Mouse (Mus musculus): ENCODE results near the gene Itga2b. TPM values are rescaled to one million over a fixed set of nuclear protein-coding genes. Genes with fewer than 3 reads are reported as not detected.
"Not testable (repeated sequence)": the region's sequence is repeated elsewhere in the genome, so short reads cannot be mapped to it uniquely, and the experiment has no call there.

The Itga2b gene
- polyA plus RNA-seq, 1 experiment from 2014 or later = 8.0 TPM

- no peaks in the 10 kb centered on the region for H3K9me3 ChIP-seq (replicated peaks)
- no peaks in the 10 kb centered on the region for H3K4me1 ChIP-seq
- no peaks in the 10 kb centered on the region for H3K36me3 ChIP-seq
- no peak overlapping the region for H3K9ac ChIP-seq (replicated peaks)
- ATAC-seq (ENCODE audit: low FRiP score) = no peak
- no peak overlapping the region for H3K4me2 ChIP-seq
- H3K27me3 ChIP-seq (replicated peaks) = no peaks in the 10 kb centered on the region
- no peak overlapping the region for H3K27ac ChIP-seq (replicated peaks)
- no peak overlapping the region for H3K4me3 ChIP-seq (replicated peaks)
Measured at GRCm38 (mm10) chr11:102418887-102419286, 51.0 kb downstream of the Itga2b start.

GRCm38 (mm10) chr11:102417160-102417559 is 52.8 kb downstream of the Itga2b start:
- Histone ChIP-seq H3K27me3 (replicated peaks) (no peaks in the 10 kb centered on the region), H3K4me3 (replicated peaks) (no peak overlapping the region), H3K9ac (replicated peaks) (no peak overlapping the region), H3K9me3 (replicated peaks) (no peaks in the 10 kb centered on the region), H3K4me1 (no peaks in the 10 kb centered on the region), H3K36me3 (no peaks in the 10 kb centered on the region), H3K4me2 (no peak overlapping the region), H3K27ac (replicated peaks) (no peak overlapping the region)
- WGBS = 87% methylated on average over 1 of the region's 1 CpGs
- no peak for ATAC-seq (ENCODE audit: low FRiP score)

- WGBS = 78% methylated on average over 10 of the region's 10 CpGs
- Histone ChIP-seq H3K4me3 (replicated peaks) (no peak overlapping the region), H3K9me3 (replicated peaks) (no peaks in the 10 kb centered on the region), H3K27ac (replicated peaks) (no peak overlapping the region), H3K36me3 (no peaks in the 10 kb centered on the region), H3K4me1 (0 out of 2 replicates have a peak, but pooled peaks cover 3% of the 10 kb centered on the region), H3K9ac (replicated peaks) (no peak overlapping the region), H3K27me3 (replicated peaks) (no peaks in the 10 kb centered on the region), H3K4me2 (no peak overlapping the region)
- no peak for ATAC-seq (ENCODE audit: low FRiP score)
Measured at GRCm38 (mm10) chr11:102415034-102415802, 54.7 kb downstream of the Itga2b start.

- Histone ChIP-seq H3K4me3 (replicated peaks) (no peak overlapping the region), H3K9me3 (replicated peaks) (no peaks in the 10 kb centered on the region), H3K4me1 (peaks cover 17% of the 10 kb centered on the region), H3K4me2 (no peak overlapping the region), H3K27me3 (replicated peaks) (no peaks in the 10 kb centered on the region), H3K9ac (replicated peaks) (no peak overlapping the region), H3K36me3 (no peaks in the 10 kb centered on the region), H3K27ac (replicated peaks) (no peak overlapping the region)
- 61% methylated on average over 8 of the region's 8 CpGs for WGBS
- no peak for ATAC-seq (ENCODE audit: low FRiP score)
Measured at GRCm38 (mm10) chr11:102413059-102413458, 56.9 kb downstream of the Itga2b start.

GRCm38 (mm10) chr11:102411704-102412103 is 58.2 kb downstream of the Itga2b start:
- Histone ChIP-seq H3K27ac (replicated peaks) (no peak overlapping the region), H3K27me3 (replicated peaks) (no peaks in the 10 kb centered on the region), H3K36me3 (no peaks in the 10 kb centered on the region), H3K9me3 (replicated peaks) (no peaks in the 10 kb centered on the region), H3K9ac (replicated peaks) (no peak overlapping the region), H3K4me1 (peaks cover 23% of the 10 kb centered on the region), H3K4me3 (replicated peaks) (no peak overlapping the region), H3K4me2 (no peak overlapping the region)
- WGBS = 7% methylated on average over 11 of the region's 11 CpGs
- ATAC-seq (ENCODE audit: low FRiP score) = no peak

GRCm38 (mm10) chr11:102411061-102411460 is 58.9 kb downstream of the Itga2b start:
- Histone ChIP-seq H3K9ac (replicated peaks) (no peak overlapping the region), H3K9me3 (replicated peaks) (no peaks in the 10 kb centered on the region), H3K27me3 (replicated peaks) (no peaks in the 10 kb centered on the region), H3K27ac (replicated peaks) (no peak overlapping the region), H3K4me3 (replicated peaks) (no peak overlapping the region), H3K4me1 (peaks cover 30% of the 10 kb centered on the region), H3K36me3 (no peaks in the 10 kb centered on the region), H3K4me2 (no peak overlapping the region)
- 81% methylated on average over 3 of the region's 3 CpGs for WGBS
- no peak for ATAC-seq (ENCODE audit: low FRiP score)

- H3K27ac ChIP-seq (replicated peaks); H3K9me3 ChIP-seq (replicated peaks); H3K4me2 ChIP-seq; H3K4me3 ChIP-seq (replicated peaks); ATAC-seq (ENCODE audit: low FRiP score); H3K9ac ChIP-seq (replicated peaks); H3K36me3 ChIP-seq; H3K27me3 ChIP-seq (replicated peaks): not testable (repeated sequence)
- peaks cover 37% of the 10 kb centered on the region for H3K4me1 ChIP-seq
- 91% methylated on average over 3 of the region's 3 CpGs for WGBS
Measured at GRCm38 (mm10) chr11:102410345-102410744, 59.6 kb downstream of the Itga2b start.

GRCm38 (mm10) chr11:102409795-102410330 is 60.1 kb downstream of the Itga2b start:
- WGBS = 79% methylated on average over 3 of the region's 3 CpGs

GRCm38 (mm10) chr11:102408888-102409794 is 60.8 kb downstream of the Itga2b start:
- H3K9me3 ChIP-seq (replicated peaks) = no peaks in the 10 kb centered on the region
- 40% methylated on average over 15 of the region's 15 CpGs for WGBS
- H3K4me2 ChIP-seq = peak overlapping the region; percentile 82
- H3K27me3 ChIP-seq (replicated peaks) = no peaks in the 10 kb centered on the region
- peak overlapping the region; percentile 73 for H3K27ac ChIP-seq (replicated peaks)
- ATAC-seq (ENCODE audit: low FRiP score) = no peak
- H3K36me3 ChIP-seq = peaks cover 6% of the 10 kb centered on the region
- H3K4me1 ChIP-seq = peaks cover 47% of the 10 kb centered on the region
- H3K4me3 ChIP-seq (replicated peaks) = peak overlapping the region; percentile 74
- H3K9ac ChIP-seq (replicated peaks) = peak overlapping the region; percentile 17; the same call in 1 of the 2 replicates

More at GRCm38 (mm10) chr11:102409795-102410330, 60.1 kb downstream of the Itga2b start:
- peaks cover 42% of the 10 kb centered on the region for H3K4me1 ChIP-seq
- H3K36me3 ChIP-seq = no peaks in the 10 kb centered on the region
- no peak overlapping the region for H3K27ac ChIP-seq (replicated peaks)
- 0 out of 2 replicates have a peak overlapping the region, but pooled peaks have one; percentile 17 for H3K9ac ChIP-seq (replicated peaks)
- no peak overlapping the region for H3K4me3 ChIP-seq (replicated peaks)
- no peaks in the 10 kb centered on the region for H3K9me3 ChIP-seq (replicated peaks)
- no peak overlapping the region for H3K4me2 ChIP-seq
- H3K27me3 ChIP-seq (replicated peaks) = no peaks in the 10 kb centered on the region
- no peak for ATAC-seq (ENCODE audit: low FRiP score)

GRCm38 (mm10) chr11:102408344-102408876 is 61.5 kb downstream of the Itga2b start:
- WGBS = under 1% methylated on average over 32 of the region's 32 CpGs
- H3K36me3 ChIP-seq = peaks cover 13% of the 10 kb centered on the region
- H3K27me3 ChIP-seq (replicated peaks) = no peaks in the 10 kb centered on the region

GRCm38 (mm10) chr11:102407834-102408215 is 62.1 kb downstream of the Itga2b start, which contains the start of gene Slc25a39:
Slc25a39 (minus strand) TSS chr11:102407946.
- H3K4me1 ChIP-seq = peaks cover 47% of the 10 kb centered on the region
- H3K27me3 ChIP-seq (replicated peaks) = no peaks in the 10 kb centered on the region
- peak; percentile 5; the same call in 1 of the 2 replicates for ATAC-seq (ENCODE audit: low FRiP score)
- H3K4me2 ChIP-seq = peak within 1 kb of the TSS; percentile 82
- under 1% methylated on average over 19 of the region's 19 CpGs for WGBS
- peak within 1 kb of the TSS; percentile 74 for H3K4me3 ChIP-seq (replicated peaks)
- peaks cover 19% of the 10 kb centered on the region for H3K36me3 ChIP-seq
- no peaks in the 10 kb centered on the region for H3K9me3 ChIP-seq (replicated peaks)
- H3K27ac ChIP-seq (replicated peaks) = peak within 1 kb of the TSS; percentile 90
- H3K9ac ChIP-seq (replicated peaks) = peak within 1 kb of the TSS; percentile 85

More at GRCm38 (mm10) chr11:102408344-102408876, 61.5 kb downstream of the Itga2b start:
- peak overlapping the region; percentile 82 for H3K4me2 ChIP-seq
- H3K27ac ChIP-seq (replicated peaks) = peak overlapping the region; percentile 83
- H3K4me3 ChIP-seq (replicated peaks) = peak overlapping the region; percentile 74
- H3K9ac ChIP-seq (replicated peaks) = peak overlapping the region; percentile 85; the same call in 1 of the 2 replicates
- ATAC-seq (ENCODE audit: low FRiP score) = peak; percentile 92
- H3K9me3 ChIP-seq (replicated peaks) = no peaks in the 10 kb centered on the region
- H3K4me1 ChIP-seq = peaks cover 47% of the 10 kb centered on the region
